In the genomic region with DNA sequence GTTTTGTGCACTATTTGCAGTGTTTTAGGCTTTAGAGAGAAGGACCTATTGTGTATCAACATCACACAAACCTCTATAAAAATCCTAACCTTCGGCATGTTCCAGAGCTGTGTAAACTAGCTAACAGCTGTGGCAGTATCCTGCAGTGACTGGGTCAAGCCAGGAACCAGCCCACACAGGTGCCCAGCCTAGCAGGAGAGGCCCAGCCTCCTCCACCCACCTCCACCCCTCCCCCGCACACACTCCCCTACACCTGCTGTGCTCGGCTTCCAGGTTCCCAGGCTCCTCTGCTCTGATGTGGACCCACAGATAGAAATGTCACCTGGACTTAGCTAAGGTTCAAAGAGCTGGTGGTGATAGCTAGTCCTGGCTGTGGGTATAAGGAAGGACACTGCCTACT, we compare ENCODE assay signal across 10 mouse cellular contexts.
DNase-seq lines count a peak whose midpoint lies in the region; ATAC-seq lines count a peak whose summit lies in the region.
"Had no signal": no experiment of that assay in that cellular context is flagged by ENCODE, and none has a peak within 500 bp of the region (broad histone marks: within the 10 kb centered on the region; RNA-seq: fewer than 3 reads in every experiment).

No protein-coding gene starts in this region.

- H3K9ac ChIP-seq in liver, embryonic 16.5 days (ENCODE audit: low read depth, low read length), result no peak overlapping the region
- no peak overlapping the region for H3K9ac ChIP-seq in heart, embryonic 11.5 days (ENCODE audit: low read depth, low read length)
- H3K9ac ChIP-seq: embryonic facial prominence, embryonic 15.5 days; midbrain, embryonic 12.5 days had no signal

- H3K4me3 ChIP-seq in liver, embryonic 16.5 days (ENCODE audit: low read depth, low read length), result no peak overlapping the region
- H3K4me3 ChIP-seq in heart, embryonic 11.5 days (ENCODE audit: low read depth, low read length), result no peak overlapping the region
- H3K4me3 ChIP-seq: embryonic facial prominence, embryonic 15.5 days; midbrain, embryonic 12.5 days had no signal

- ATAC-seq in cerebellum, adult (ENCODE audit: insufficient number of reproducible peaks, low FRiP score, low TSS enrichment), result no peak
- ATAC-seq in liver, embryonic 16.5 days (ENCODE audit: low read depth), result peak; percentile 76
- ATAC-seq in heart, embryonic 11.5 days (replicated peaks; ENCODE audit: insufficient number of reproducible peaks, low FRiP score, low TSS enrichment), result no peak

- peaks cover 7% of the 10 kb centered on the region; the same call in 1 of the 2 replicates for H3K27me3 ChIP-seq in liver, embryonic 16.5 days (ENCODE audit: control insufficient read depth, insufficient read depth, low read depth, low read length)
- no peaks in the 10 kb centered on the region for H3K27me3 ChIP-seq in heart, embryonic 11.5 days (ENCODE audit: control insufficient read depth, insufficient read depth, low read length)
- H3K27me3 ChIP-seq: embryonic facial prominence, embryonic 15.5 days; midbrain, embryonic 12.5 days had no signal

- no peak overlapping the region for H3K4me2 ChIP-seq in liver, embryonic 16.5 days (ENCODE audit: low read depth, low read length)
- no peak overlapping the region for H3K4me2 ChIP-seq in heart, embryonic 11.5 days
- H3K4me2 ChIP-seq: embryonic facial prominence, embryonic 15.5 days; midbrain, embryonic 12.5 days had no signal

- peak overlapping the region; percentile 33; the same call in 1 of the 2 replicates for H3K27ac ChIP-seq in liver, embryonic 16.5 days (ENCODE audit: low read length)
- no peak overlapping the region for H3K27ac ChIP-seq in heart, embryonic 11.5 days (ENCODE audit: low read depth, low read length)
- H3K27ac ChIP-seq: embryonic facial prominence, embryonic 15.5 days; midbrain, embryonic 12.5 days had no signal

- no peaks in the 10 kb centered on the region for H3K36me3 ChIP-seq in liver, embryonic 16.5 days (ENCODE audit: control insufficient read depth, insufficient read depth)
- H3K36me3 ChIP-seq in heart, embryonic 11.5 days (ENCODE audit: control insufficient read depth, insufficient read depth, low read length), result no peaks in the 10 kb centered on the region
- H3K36me3 ChIP-seq: embryonic facial prominence, embryonic 15.5 days; midbrain, embryonic 12.5 days had no signal

- DNase-seq in cerebellum, postnatal 10 days, result peak; percentile 21 to 23
- peak; percentile 47 for DNase-seq in urinary bladder, postnatal 14 days (ENCODE audit: low spot score)
- DNase-seq in urinary bladder, adult 18-20 months (ENCODE audit: low spot score in 2 of 2), result no peak
- no peak for DNase-seq in frontal cortex, postnatal 14 days (ENCODE audit: low spot score in 2 of 2)
- DNase-seq in adrenal gland, adult (ENCODE audit: inconsistent age in 2 of 2, low spot score in 1 of 2), result no peak

- peaks cover 10% of the 10 kb centered on the region for H3K4me1 ChIP-seq in liver, embryonic 16.5 days (ENCODE audit: control insufficient read depth, low read depth, low read length)
- no peaks in the 10 kb centered on the region for H3K4me1 ChIP-seq in heart, embryonic 11.5 days (ENCODE audit: control insufficient read depth, insufficient read depth, low read length)

- 57% methylated on average over 3 of the region's 3 CpGs for WGBS in liver, embryonic 16.5 days (ENCODE audit: insufficient replicate concordance)
- 62% methylated on average over 3 of the region's 3 CpGs for WGBS in heart, embryonic 11.5 days (ENCODE audit: insufficient replicate concordance)

- H3K9me3 ChIP-seq in liver, embryonic 16.5 days (replicated peaks; ENCODE audit: control insufficient read depth, low read length), result no peaks in the 10 kb centered on the region
- no peaks in the 10 kb centered on the region for H3K9me3 ChIP-seq in heart, embryonic 11.5 days (replicated peaks; ENCODE audit: control insufficient read depth, low read length)
- H3K9me3 ChIP-seq: embryonic facial prominence, embryonic 15.5 days; midbrain, embryonic 12.5 days had no signal

Comparison
In these comparisons a context has a peak if more than half of its experiments do, and no peak if none do; other contexts are left out.
1. DNase-seq: peak in cerebellum, postnatal 10 days (2 of 2) and urinary bladder, postnatal 14 days (single experiment); none in urinary bladder, adult 18-20 months (0 of 2), frontal cortex, postnatal 14 days (0 of 2) and adrenal gland, adult (0 of 2).